Mouse (Mus musculus) heart, adult 11 months (tissue): ENCODE measurements around the gene Ovgp1.
A peak's percentile ranks its signal among the peaks of the same experiment; 100 is the strongest.

Experiments used
- DNase-seq: peaks from one replicate; pipeline ENCODE4 v3.0.0; 2022

Ovgp1 gene

GRCm38 (mm10) chr3:106000707-106001375 is 27.3 kb downstream of the Ovgp1 start:
- peak; percentile 84 for DNase-seq

- DNase-seq, result peak; percentile 87
Observed at GRCm38 (mm10) chr3:106001416-106002370, 28.2 kb downstream of the Ovgp1 start.

- peak; percentile 42 for DNase-seq
Observed at GRCm38 (mm10) chr3:106003360-106003759, 29.8 kb downstream of the Ovgp1 start.

GRCm38 (mm10) chr3:106014546-106014945 is 41.0 kb downstream of the Ovgp1 start, which contains the start of gene Pifo:
Gene Pifo, minus strand, starts transcription at chr3:106014646.
- DNase-seq, result no peak

GRCm38 (mm10) chr3:106021840-106022239 is 48.3 kb downstream of the Ovgp1 start:
- DNase-seq, result no peak

GRCm38 (mm10) chr3:106024135-106024534 is 50.6 kb downstream of the Ovgp1 start:
- no peak for DNase-seq

GRCm38 (mm10) chr3:106032781-106033180 is 59.3 kb downstream of the Ovgp1 start, which contains the start of gene Chil5:
Gene Chil5, minus strand, starts transcription at chr3:106032814.
- DNase-seq, result no peak
